Mouse (Mus musculus) cerebellum, adult 2 months (tissue): Measurements from ENCODE around the gene Fbl. TPM values are rescaled to one million over a fixed set of nuclear protein-coding genes. Genes with fewer than 3 reads are reported as not detected.
A peak's percentile ranks its signal among the peaks of the same experiment; 100 is the strongest.
"Not testable (repeated sequence)": the region's sequence is repeated elsewhere in the genome, so short reads cannot be mapped to it uniquely, and the experiment has no call there.

Experiments
- DNase-seq, 2 experiments: peaks; one replicate each; pipeline ENCODE4 v3.0.0; 2021
- H3K27ac ChIP-seq: fragments of 200-500 bp; 2 replicates; pipeline ENCODE4 v1.5.1; 2012; ENCODE audit warnings: low read length, control low read depth, inconsistent platforms; ENCODE audit not compliant: insufficient read depth
- H3K27me3 ChIP-seq: fragments of 200-500 bp; 2 replicates; pipeline ENCODE4 v1.6.1; 2012; ENCODE audit warnings: inconsistent platforms, mild to moderate bottlenecking, low read length, moderate library complexity; ENCODE audit not compliant: control insufficient read depth, insufficient read depth
- H3K4me1 ChIP-seq: fragments of 200-500 bp; 2 replicates; pipeline ENCODE4 v1.6.1; 2011; ENCODE audit warnings: low read length; ENCODE audit not compliant: control insufficient read depth, insufficient read depth
- H3K4me3 ChIP-seq: fragments of 200-500 bp; replicated peaks from 2 replicates; pipeline ENCODE3; 2011; ENCODE audit warnings: mild to moderate bottlenecking, low read depth, low read length, control low read depth; ENCODE audit not compliant: insufficient read depth
- CTCF ChIP-seq: fragments of 200-500 bp; IDR thresholded peaks from 2 replicates; pipeline ENCODE4 v1.5.1; 2011; ENCODE audit warnings: low read depth, mild to moderate bottlenecking, control low read depth, low read length, moderate library complexity, borderline replicate concordance; ENCODE audit not compliant: insufficient read depth
- POLR2A ChIP-seq: fragments of 200-500 bp; IDR thresholded peaks from 2 replicates; pipeline ENCODE4 v1.6.1; 2011; ENCODE audit warnings: low read length, control low read depth, borderline replicate concordance; ENCODE audit not compliant: insufficient read depth
- WGBS: fragments of 180-500 bp; shearing (Covaris S2); methylation state at CpG from one replicate; pipeline ENCODE4 v1.1.7; 2018; 5-methylcytosine and 5-hydroxymethylcytosine counted together
- polyA plus RNA-seq: library from polyadenylated mRNA; depleted of rRNA; stranded (reverse); fragments of >200 nt; gene quantifications from 2 replicates; pipeline ENCODE4 v1.2.3, GENCODE M21; 2012; rRNA removed

The Fbl gene
- polyA plus RNA-seq, 1 experiment = 72.8 TPM

- Histone ChIP-seq H3K27me3 (no peaks in the 10 kb centered on the region), H3K4me3 (no peak overlapping the region), H3K4me1 (no peaks in the 10 kb centered on the region), H3K27ac (no peak overlapping the region)
- TF ChIP-seq POLR2A (no peak), CTCF (no peak)
- DNase-seq = no peak
- WGBS = 45% methylated on average over 5 of the region's 5 CpGs
These were observed 41.2 kb downstream of the Fbl start for GRCm38 (mm10) chr7:28210731-28211130.

GRCm38 (mm10) chr7:28214142-28214541 is 44.6 kb downstream of the Fbl start:
- WGBS = 16% methylated on average over 10 of the region's 10 CpGs
- H3K27me3 ChIP-seq = no peaks in the 10 kb centered on the region

GRCm38 (mm10) chr7:28215950-28216349 is 46.4 kb downstream of the Fbl start:
- not testable (repeated sequence) for H3K4me3 ChIP-seq, H3K4me1 ChIP-seq, H3K27ac ChIP-seq, DNase-seq, H3K27me3 ChIP-seq
- 83% methylated on average over 2 of the region's 2 CpGs for WGBS

More at GRCm38 (mm10) chr7:28214142-28214541, 44.6 kb downstream of the Fbl start:
- H3K4me1 ChIP-seq = no peaks in the 10 kb centered on the region
- no peak overlapping the region for H3K4me3 ChIP-seq
- peak; percentile 48 to 69 for DNase-seq
- no peak overlapping the region for H3K27ac ChIP-seq
- no peak for TF ChIP-seq POLR2A
- TF ChIP-seq CTCF = peak; percentile 81

GRCm38 (mm10) chr7:28217811-28218210 is 48.3 kb downstream of the Fbl start:
- not testable (repeated sequence) for H3K4me3 ChIP-seq
- WGBS = 92% methylated on average over 12 of the region's 13 CpGs

GRCm38 (mm10) chr7:28218951-28219740 is 49.6 kb downstream of the Fbl start:
- DNase-seq = peak; percentile 34 to 37
- 37% methylated on average over 20 of the region's 20 CpGs for WGBS

More at GRCm38 (mm10) chr7:28217811-28218210, 48.3 kb downstream of the Fbl start:
- H3K27ac ChIP-seq, H3K4me1 ChIP-seq, H3K27me3 ChIP-seq, DNase-seq: not testable (repeated sequence)

GRCm38 (mm10) chr7:28226836-28227235 is 57.3 kb downstream of the Fbl start:
- not testable (repeated sequence) for H3K27ac ChIP-seq, DNase-seq, H3K27me3 ChIP-seq, H3K4me1 ChIP-seq, H3K4me3 ChIP-seq
- WGBS = 76% methylated on average over 4 of the region's 4 CpGs

More at GRCm38 (mm10) chr7:28218951-28219740, 49.6 kb downstream of the Fbl start:
- not testable (repeated sequence) for H3K27me3 ChIP-seq, H3K27ac ChIP-seq, H3K4me3 ChIP-seq, H3K4me1 ChIP-seq

- not testable (repeated sequence) for DNase-seq, H3K27me3 ChIP-seq, H3K27ac ChIP-seq, H3K4me1 ChIP-seq, H3K4me3 ChIP-seq
- 92% methylated on average over 4 of the region's 4 CpGs for WGBS
These were observed 57.9 kb downstream of the Fbl start for GRCm38 (mm10) chr7:28227421-28227820.

Other genes starting within 250 kb of the Fbl start
- 5.7 and 7.2 TPM in 2 replicates for gene Zfp974, start 240.2 kb upstream of the Fbl start, polyA plus RNA-seq
- gene Zfp780b, start 190.5 kb upstream of the Fbl start, polyA plus RNA-seq = 10.2 and 10.3 TPM in 2 replicates
- 2.2 and 2.7 TPM in 2 replicates for gene Zfp850, start 155.6 kb upstream of the Fbl start, polyA plus RNA-seq
- gene Psmc4, start 119.6 kb upstream of the Fbl start, polyA plus RNA-seq = 217 and 222 TPM in 2 replicates
- 0.24 and 0.29 TPM in 2 replicates for gene Fcgbp, start 98.5 kb upstream of the Fbl start, polyA plus RNA-seq
- 0.02 and 0.03 TPM in 2 replicates for gene 9530053A07Rik, start 40.2 kb upstream of the Fbl start, polyA plus RNA-seq
- 27.3 and 29.6 TPM in 2 replicates for gene Dyrk1b, start 9.8 kb downstream of the Fbl start, polyA plus RNA-seq
- 44.2 and 44.4 TPM in 2 replicates for gene Eid2, start 98.2 kb downstream of the Fbl start, polyA plus RNA-seq
- 21.2 and 23.1 TPM in 2 replicates for gene Eid2b, start 108.0 kb downstream of the Fbl start, polyA plus RNA-seq
- 0.59 and 1.4 TPM in 2 replicates for gene Selenov, start 121.5 kb downstream of the Fbl start, polyA plus RNA-seq
- 1.3 and 1.4 TPM in 2 replicates for gene Dll3, start 132.5 kb downstream of the Fbl start, polyA plus RNA-seq
- 75.7 and 78.6 TPM in 2 replicates for gene Timm50, start 142.4 kb downstream of the Fbl start, polyA plus RNA-seq
- gene Supt5, start 169.0 kb downstream of the Fbl start, polyA plus RNA-seq = 121 and 125 TPM in 2 replicates
- 510 and 514 TPM in 2 replicates for gene Rps16, start 180.9 kb downstream of the Fbl start, polyA plus RNA-seq
- gene Plekhg2, start 202.9 kb downstream of the Fbl start, polyA plus RNA-seq = 4.2 and 4.3 TPM in 2 replicates
- gene Zfp36, start 210.5 kb downstream of the Fbl start, polyA plus RNA-seq = 3.7 and 3.9 TPM in 2 replicates
- 47.9 and 49.5 TPM in 2 replicates for gene Med29, start 223.0 kb downstream of the Fbl start, polyA plus RNA-seq
- 104 and 124 TPM in 2 replicates for gene Paf1, start 223.2 kb downstream of the Fbl start, polyA plus RNA-seq